Mouse (Mus musculus) MEL (cell line): ENCODE results near the gene Hbp1. TPM values are rescaled to one million over a fixed set of nuclear protein-coding genes. Genes with fewer than 3 reads are reported as not detected.

Experiments used
- DNase-seq: peaks from one replicate; pipeline ENCODE4 v3.0.0; 2011; ENCODE audit warnings: low read depth, low spot score
- H3K27ac ChIP-seq: 2 replicates; pipeline ENCODE4 v1.5.1; 2012; ENCODE audit warnings: low read depth, mild to moderate bottlenecking, control low read depth, low read length, moderate library complexity; ENCODE audit not compliant: control insufficient read depth
- H3K27me3 ChIP-seq, 2 experiments: fragments of 150-350 bp in 1 of 2; sonication (generic) in 1 of 2; 2 replicates each; pipeline ENCODE4 v1.6.1; 2012; ENCODE audit warnings: low read length in 2 of 2, mild to moderate bottlenecking in 2 of 2, improper control_type of control experiment in 1 of 2, moderate library complexity in 1 of 2; ENCODE audit not compliant: insufficient read depth in 2 of 2, control insufficient read depth in 1 of 2
- H3K36me3 ChIP-seq, 2 experiments: 2 replicates each; pipeline ENCODE4 v1.6.1; 2012 to 2014; ENCODE audit warnings: low read length in 2 of 2, improper control_type of control experiment in 1 of 2, inconsistent platforms in 1 of 2, mild to moderate bottlenecking in 1 of 2; ENCODE audit not compliant: insufficient read depth in 2 of 2, control insufficient read depth in 1 of 2
- H3K4me1 ChIP-seq, 2 experiments: fragments of 150-350 bp in 1 of 2; sonication (generic) in 1 of 2; 2 replicates each; pipeline ENCODE4 v1.6.1; 2012; ENCODE audit warnings: low read length in 2 of 2, improper control_type of control experiment in 1 of 2, mild to moderate bottlenecking in 1 of 2; ENCODE audit not compliant: insufficient read depth in 2 of 2, control insufficient read depth in 1 of 2
- H3K4me3 ChIP-seq, 2 experiments: fragments of 150-350 bp in 1 of 2; sonication (generic) in 1 of 2; 2 replicates each; pipeline ENCODE4 v1.5.1; 2012; ENCODE audit warnings: low read depth in 2 of 2, low read length in 2 of 2, mild to moderate bottlenecking in 2 of 2, moderate library complexity in 2 of 2, control low read depth in 1 of 2, improper control_type of control experiment in 1 of 2; ENCODE audit not compliant: control insufficient read depth in 1 of 2, insufficient read depth in 1 of 2
- H3K79me2 ChIP-seq: 2 replicates; pipeline ENCODE4 v1.6.1; 2012; ENCODE audit warnings: mild to moderate bottlenecking, low read length, moderate library complexity; ENCODE audit not compliant: control insufficient read depth, poor library complexity, insufficient read depth
- H3K9ac ChIP-seq: 2 replicates; pipeline ENCODE4 v1.6.1; 2012; ENCODE audit warnings: low read depth, mild to moderate bottlenecking, control low read depth, low read length, moderate library complexity; ENCODE audit not compliant: control insufficient read depth, poor library complexity, severe bottlenecking
- H3K9me3 ChIP-seq: fragments of 150-350 bp; sonication (generic); replicated peaks from 2 replicates; pipeline ENCODE4 v1.6.1; 2012; ENCODE audit warnings: mild to moderate bottlenecking, low read length, improper control_type of control experiment, moderate library complexity; ENCODE audit not compliant: insufficient read depth
- BHLHE40 ChIP-seq: IDR thresholded peaks from 2 replicates; pipeline ENCODE4 v1.6.1; 2012; ENCODE audit warnings: low read depth, mild to moderate bottlenecking, inconsistent platforms, low read length, improper control_type of control experiment, borderline replicate concordance
- CHD2 ChIP-seq: IDR thresholded peaks from 2 replicates; pipeline ENCODE4 v1.6.1; 2011; ENCODE audit warnings: low read length, improper control_type of control experiment
- CTCF ChIP-seq, 3 experiments: IDR thresholded peaks in 2 of 3; conservative IDR thresholded peaks in 1 of 3; 2 replicates each; pipeline ENCODE4 v1.5.1; 2011 to 2012; ENCODE audit warnings: low read length in 3 of 3, low read depth in 2 of 3, mild to moderate bottlenecking in 2 of 3, improper control_type of control experiment in 1 of 3, inconsistent platforms in 1 of 3, mixed read lengths in 1 of 3, moderate library complexity in 1 of 3; ENCODE audit not compliant: control insufficient read depth in 1 of 3, insufficient read depth in 1 of 3, poor library complexity in 1 of 3, severe bottlenecking in 1 of 3
- EP300 ChIP-seq, 2 experiments: IDR thresholded peaks; 2 replicates each; pipeline ENCODE4 v1.6.1; 2011; ENCODE audit warnings: improper control_type of control experiment in 2 of 2, low read length in 2 of 2, low read depth in 1 of 2, mild to moderate bottlenecking in 1 of 2
- ETS1 ChIP-seq: IDR thresholded peaks from 2 replicates; pipeline ENCODE4 v1.6.1; 2012; ENCODE audit warnings: low read depth, mild to moderate bottlenecking, inconsistent platforms, low read length, improper control_type of control experiment, moderate library complexity
- GABPA ChIP-seq: IDR thresholded peaks from 2 replicates; pipeline ENCODE4 v1.6.1; 2012; ENCODE audit warnings: low read depth, mild to moderate bottlenecking, inconsistent platforms, low read length, improper control_type of control experiment, moderate library complexity
- GATA1 ChIP-seq: IDR thresholded peaks from 2 replicates; pipeline ENCODE4 v1.6.1; 2011; ENCODE audit warnings: low read depth, low read length, improper control_type of control experiment
- JUND ChIP-seq: IDR thresholded peaks from 2 replicates; pipeline ENCODE4 v1.6.1; 2011; ENCODE audit warnings: low read depth, mild to moderate bottlenecking, improper control_type of control experiment, low read length
- KAT2A ChIP-seq: conservative IDR thresholded peaks from 2 replicates; pipeline ENCODE4 v1.6.1; 2012; ENCODE audit warnings: low read depth, low read length, improper control_type of control experiment, inconsistent platforms
- MAFK ChIP-seq: IDR thresholded peaks from 2 replicates; pipeline ENCODE4 v1.6.1; 2011; ENCODE audit warnings: low read depth, mild to moderate bottlenecking, low read length, improper control_type of control experiment, borderline replicate concordance
- MAZ ChIP-seq: IDR thresholded peaks from 2 replicates; pipeline ENCODE4 v1.6.1; 2012; ENCODE audit warnings: low read depth, mild to moderate bottlenecking, inconsistent platforms, low read length, improper control_type of control experiment
- MEF2A ChIP-seq: IDR thresholded peaks from 2 replicates; pipeline ENCODE4 v1.6.1; 2014; ENCODE audit warnings: low read depth, mild to moderate bottlenecking, inconsistent platforms, low read length, improper control_type of control experiment; ENCODE audit not compliant: poor library complexity, insufficient replicate concordance, severe bottlenecking; ENCODE audit errors: extremely low read depth
- MYB ChIP-seq: IDR thresholded peaks from 2 replicates; pipeline ENCODE4 v1.6.1; 2011; ENCODE audit warnings: mild to moderate bottlenecking, low read depth, low read length, improper control_type of control experiment
- NELFE ChIP-seq: IDR thresholded peaks from 2 replicates; pipeline ENCODE4 v1.6.1; 2011; ENCODE audit warnings: low read depth, low read length, improper control_type of control experiment
- POLR2AphosphoS5 ChIP-seq: IDR thresholded peaks from 2 replicates; pipeline ENCODE4 v1.6.1; 2012; ENCODE audit warnings: low read depth, borderline replicate concordance, mild to moderate bottlenecking, inconsistent platforms, low read length, moderate library complexity, mixed read lengths
- RAD21 ChIP-seq: IDR thresholded peaks from 2 replicates; pipeline ENCODE4 v1.6.1; 2011; ENCODE audit warnings: mild to moderate bottlenecking, low read depth, low read length, improper control_type of control experiment
- RCOR1 ChIP-seq: IDR thresholded peaks from 2 replicates; pipeline ENCODE4 v1.6.1; 2012; ENCODE audit warnings: low read depth, mild to moderate bottlenecking, inconsistent platforms, low read length, improper control_type of control experiment
- SIN3A ChIP-seq: IDR thresholded peaks from 2 replicates; pipeline ENCODE4 v1.6.1; 2012; ENCODE audit warnings: low read length, improper control_type of control experiment, inconsistent platforms
- TBP ChIP-seq: IDR thresholded peaks from 2 replicates; pipeline ENCODE4 v1.8.0; 2011; ENCODE audit warnings: low read depth, low read length, improper control_type of control experiment
- TCF12 ChIP-seq: IDR thresholded peaks from 2 replicates; pipeline ENCODE4 v1.6.1; 2014; ENCODE audit warnings: low read depth, mild to moderate bottlenecking, inconsistent platforms, low read length, improper control_type of control experiment, moderate library complexity
- UBTF ChIP-seq: IDR thresholded peaks from 2 replicates; pipeline ENCODE4 v1.6.1; 2012; ENCODE audit warnings: low read depth, mild to moderate bottlenecking, inconsistent platforms, low read length, improper control_type of control experiment, moderate library complexity, borderline replicate concordance; ENCODE audit not compliant: insufficient read depth
- USF2 ChIP-seq, 2 experiments: IDR thresholded peaks; 2 replicates each; pipeline ENCODE4 v1.6.1; 2011 to 2012; ENCODE audit warnings: improper control_type of control experiment in 2 of 2, low read length in 2 of 2, borderline replicate concordance in 1 of 2, inconsistent platforms in 1 of 2, low read depth in 1 of 2, mild to moderate bottlenecking in 1 of 2; ENCODE audit not compliant: insufficient read depth in 1 of 2
- ZMIZ1 ChIP-seq: IDR thresholded peaks from 2 replicates; pipeline ENCODE4 v1.6.1; 2012; ENCODE audit warnings: low read depth, mild to moderate bottlenecking, inconsistent platforms, low read length, improper control_type of control experiment, moderate library complexity
- ZNF384 ChIP-seq: IDR thresholded peaks from 2 replicates; pipeline ENCODE4 v1.6.1; 2012; ENCODE audit warnings: low read depth, mild to moderate bottlenecking, inconsistent platforms, low read length, improper control_type of control experiment
- polyA plus RNA-seq, 2 experiments: library from polyadenylated mRNA; stranded (reverse) in 1 of 2; unstranded in 1 of 2; fragments of >175 nt in 1 of 2; fragments of >200 nt in 1 of 2; gene quantifications; 2 replicates each; pipeline versions ENCODE4 v1.2.1 to v1.2.4; 2012; ENCODE audit warnings: low replicate concordance in 2 of 2, low read depth in 1 of 2; ENCODE audit not compliant: insufficient read length in 2 of 2, insufficient read depth in 1 of 2, missing spikeins in 1 of 2
- total RNA-seq: library from RNA; depleted of rRNA; stranded (reverse); fragments of 300-350 nt; gene quantifications from 2 replicates; pipeline ENCODE4 v1.2.3, GENCODE M21; 2012

Gene Hbp1
- total and polyA plus RNA-seq, 3 experiments: 4.3 to 8.8 TPM; not detected in 1

DNA sequence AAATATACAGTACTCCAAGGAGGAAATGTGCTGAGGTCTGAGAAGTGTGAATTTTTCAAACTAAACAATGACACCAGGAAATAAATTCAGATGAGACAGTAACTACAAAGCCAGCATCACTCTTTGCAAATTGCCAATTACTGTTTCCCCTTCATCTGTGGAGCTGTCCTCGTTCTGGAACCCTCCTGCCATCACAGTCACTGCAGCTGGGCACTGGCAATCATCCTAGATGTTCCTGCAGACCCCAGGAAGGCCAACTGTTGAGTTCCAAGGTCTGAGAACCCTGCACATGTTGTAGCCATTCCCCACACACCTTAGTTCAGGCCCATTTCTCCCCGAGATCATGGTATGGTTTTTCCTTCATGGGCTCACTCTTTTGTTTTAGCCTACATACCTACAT, 33.9 kb upstream of the Hbp1 start:
- H3K9ac ChIP-seq: no peak overlapping the region
- no peak for DNase-seq
- H3K9me3 ChIP-seq: no peaks in the 10 kb centered on the region
- H3K27me3 ChIP-seq: no peaks in the 10 kb centered on the region
- peaks cover 9% of the 10 kb centered on the region in 2 experiments for H3K4me1 ChIP-seq
- peaks cover 0 to 13% of the 10 kb centered on the region in 2 experiments for H3K36me3 ChIP-seq
- H3K79me2 ChIP-seq: no peaks in the 10 kb centered on the region
- H3K4me3 ChIP-seq: no peak overlapping the region
- no peak overlapping the region for H3K27ac ChIP-seq
- TF ChIP-seq CTCF (IDR thresholded peaks at IDR 0.05 in 2 of 3, conservative IDR thresholded peaks at IDR 0.05 in 1 of 3; ENCODE audit: control insufficient read depth in 1 of 3, insufficient read depth in 1 of 3, low read depth in 2 of 3, low read length in 3 of 3, poor library complexity in 1 of 3, severe bottlenecking in 1 of 3) (no peak), KAT2A (no peak), NELFE (no peak), CHD2 (no peak), MEF2A (no peak), MAZ (no peak), RAD21 (no peak), TCF12 (no peak), BHLHE40 (no peak), MYB (no peak), EP300 (IDR thresholded peaks at IDR 0.05; ENCODE audit: low read depth in 1 of 2, low read length in 2 of 2) (no peak), ZMIZ1 (no peak), JUND (no peak), TBP (no peak), ETS1 (no peak), RCOR1 (no peak)

DNA sequence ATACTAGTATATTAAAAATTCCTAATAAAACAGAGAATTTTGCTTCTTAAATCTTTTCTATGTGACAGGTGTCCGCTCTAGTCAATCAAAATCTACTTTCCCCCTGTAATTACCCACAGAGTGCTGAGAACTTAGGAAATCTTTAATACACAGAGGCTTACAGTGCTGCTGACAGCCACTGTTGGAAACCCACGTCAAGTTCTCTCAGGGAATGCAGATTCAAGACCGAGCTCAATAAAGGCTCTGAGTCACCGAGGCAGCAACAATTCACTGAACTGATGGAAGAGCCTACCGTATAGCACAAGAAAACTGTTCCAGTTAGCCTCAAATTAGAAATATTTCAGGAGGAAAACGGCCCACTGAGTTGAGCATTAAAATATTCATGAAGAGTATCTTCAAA, 33.4 kb upstream of the Hbp1 start:
- Histone ChIP-seq H3K79me2 (no peaks in the 10 kb centered on the region), H3K36me3 (peaks cover 0 to 13% of the 10 kb centered on the region in 2 experiments)
- no peak for DNase-seq

More for the DNA sequence above, 33.4 kb upstream of the Hbp1 start:
- Histone ChIP-seq H3K27ac (no peak overlapping the region), H3K9ac (no peak overlapping the region), H3K27me3 (no peaks in the 10 kb centered on the region), H3K4me3 (no peak overlapping the region), H3K9me3 (no peaks in the 10 kb centered on the region), H3K4me1 (peaks cover 9% of the 10 kb centered on the region in 2 experiments)
- TF ChIP-seq SIN3A (no peak), JUND (no peak), NELFE (no peak), USF2 (IDR thresholded peaks at IDR 0.05; ENCODE audit: borderline replicate concordance in 1 of 2, insufficient read depth in 1 of 2, low read depth in 1 of 2, low read length in 2 of 2) (no peak), MAFK (no peak), TCF12 (no peak), CHD2 (no peak), ZNF384 (no peak), GABPA (no peak), RAD21 (no peak), BHLHE40 (no peak), MEF2A (no peak), RCOR1 (no peak), POLR2AphosphoS5 (no peak), UBTF (no peak), GATA1 (no peak), CTCF (IDR thresholded peaks at IDR 0.05 in 2 of 3, conservative IDR thresholded peaks at IDR 0.05 in 1 of 3; ENCODE audit: control insufficient read depth in 1 of 3, insufficient read depth in 1 of 3, low read depth in 2 of 3, low read length in 3 of 3, poor library complexity in 1 of 3, severe bottlenecking in 1 of 3) (no peak)
